Mouse (Mus musculus) bone marrow, adult 2 months (tissue): ENCODE measurements around the gene Pfkp. TPM values are rescaled to one million over a fixed set of nuclear protein-coding genes. Genes with fewer than 3 reads are reported as not detected.

Experiments
- H3K27ac ChIP-seq: fragments of 200-500 bp; 2 replicates; pipeline ENCODE4 v1.5.1; 2012; ENCODE audit warnings: low read depth, mild to moderate bottlenecking, control low read depth, inconsistent platforms, low read length; ENCODE audit not compliant: control insufficient read depth, poor library complexity, insufficient read depth
- H3K4me1 ChIP-seq: fragments of 200-500 bp; 2 replicates; pipeline ENCODE4 v1.6.1; 2011; ENCODE audit warnings: low read length; ENCODE audit not compliant: control insufficient read depth, insufficient read depth
- H3K4me3 ChIP-seq: fragments of 200-500 bp; replicated peaks from 2 replicates; pipeline ENCODE3; 2011; ENCODE audit warnings: mild to moderate bottlenecking, low read depth, low read length, control low read depth; ENCODE audit not compliant: control insufficient read depth
- CTCF ChIP-seq: fragments of 200-500 bp; IDR thresholded peaks from 2 replicates; pipeline ENCODE4 v1.5.1; 2011; ENCODE audit warnings: low read length, control low read depth; ENCODE audit not compliant: control insufficient read depth, insufficient read depth
- POLR2A ChIP-seq: fragments of 200-500 bp; IDR thresholded peaks from 2 replicates; pipeline ENCODE4 v1.6.1; 2011; ENCODE audit warnings: low read depth, mild to moderate bottlenecking, control low read depth, low read length, borderline replicate concordance; ENCODE audit not compliant: control insufficient read depth
- WGBS: fragments of 180-500 bp; shearing (Covaris S2); methylation state at CpG from one replicate; pipeline ENCODE4 v1.1.7; 2018; 5-methylcytosine and 5-hydroxymethylcytosine counted together
- polyA plus RNA-seq: library from polyadenylated mRNA; stranded (reverse); fragments of >200 nt; gene quantifications from 2 replicates; pipeline ENCODE4 v1.2.4, GENCODE M21; 2011; ENCODE audit warnings: low replicate concordance; ENCODE audit not compliant: missing spikeins, insufficient read depth, insufficient read length

The Pfkp gene
- polyA plus RNA-seq, 1 experiment = 20.9 TPM

DNA sequence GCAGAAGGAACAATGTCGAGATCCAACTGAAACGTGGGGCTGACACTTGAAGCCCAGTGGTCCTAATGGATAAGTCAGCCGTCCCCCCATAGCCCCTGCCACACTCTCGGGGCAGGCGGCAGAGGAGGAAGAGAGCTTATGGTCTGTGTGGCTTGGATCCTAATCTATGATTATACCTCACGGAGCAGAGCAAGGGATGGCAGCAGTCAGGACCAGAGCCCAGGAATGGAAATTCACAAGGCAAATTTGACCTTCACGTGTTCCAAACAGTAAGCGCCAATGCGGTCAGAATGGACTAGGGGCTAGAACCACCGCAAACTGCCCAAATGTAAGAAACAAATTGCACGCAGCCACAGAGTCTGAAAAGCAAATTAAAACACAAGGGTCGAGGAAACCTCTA lies 14.5 kb downstream of the Pfkp start:
- Histone ChIP-seq H3K4me3 (no peak overlapping the region), H3K4me1 (peaks cover 11% of the 10 kb centered on the region), H3K27ac (0 out of 2 replicates have a peak overlapping the region, but pooled peaks have one; percentile 0)
- TF ChIP-seq CTCF = no peak
- TF ChIP-seq POLR2A = no peak
- 43% methylated on average over 12 of the region's 12 CpGs for WGBS

DNA sequence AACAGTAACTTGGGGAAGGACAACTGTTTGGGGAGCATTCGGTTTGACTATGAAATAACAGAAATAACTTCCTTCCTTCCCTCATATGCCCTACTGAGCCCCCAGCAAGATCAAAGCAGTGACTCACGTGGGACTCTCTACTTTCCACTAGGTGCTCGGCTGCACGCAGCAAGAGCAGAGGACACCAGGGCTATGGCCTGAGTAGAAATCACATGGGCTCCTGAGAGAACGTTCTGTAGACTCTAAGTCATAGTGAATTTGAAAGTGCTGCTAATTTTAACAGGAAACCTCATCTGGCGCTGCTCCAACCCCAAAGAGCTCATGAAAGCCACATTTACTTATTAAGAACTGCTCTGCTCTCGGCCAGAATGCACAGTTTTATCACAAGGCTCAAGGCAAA lies 15.1 kb downstream of the Pfkp start:
- WGBS = 2% methylated on average over 7 of the region's 7 CpGs
- TF ChIP-seq POLR2A = no peak
- no peak for TF ChIP-seq CTCF
- Histone ChIP-seq H3K27ac (0 out of 2 replicates have a peak overlapping the region, but pooled peaks have one; percentile 0), H3K4me1 (peaks cover 12% of the 10 kb centered on the region), H3K4me3 (no peak overlapping the region)

DNA sequence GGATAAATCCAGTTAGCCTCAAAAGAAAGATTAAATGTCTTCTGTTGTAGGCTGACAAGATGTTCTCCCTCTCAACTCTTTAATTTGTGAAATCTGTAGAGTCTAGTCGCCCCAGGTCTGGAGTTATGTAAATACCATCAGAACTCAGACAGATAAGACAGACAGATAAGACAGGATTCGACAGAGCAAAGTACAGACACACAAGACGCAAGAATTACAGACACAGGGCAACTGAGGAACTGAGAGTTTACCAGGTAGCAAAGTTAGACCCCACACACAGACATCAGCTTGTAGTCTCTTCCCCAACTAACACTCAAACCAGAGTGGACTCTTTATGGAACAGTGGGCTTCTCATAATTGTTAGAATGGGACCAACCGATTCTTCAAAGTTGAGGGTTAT lies 15.6 kb downstream of the Pfkp start:
- no peak overlapping the region for H3K27ac ChIP-seq
- TF ChIP-seq CTCF = no peak
- no peak for TF ChIP-seq POLR2A
- no peak overlapping the region for H3K4me3 ChIP-seq
- WGBS = 35% methylated on average over 4 of the region's 4 CpGs
- peaks cover 12% of the 10 kb centered on the region for H3K4me1 ChIP-seq

GRCm38 (mm10) chr13:6632513-6632912 lies 16.1 kb downstream of the Pfkp start:
- TF ChIP-seq POLR2A (no peak), CTCF (no peak)
- Histone ChIP-seq H3K4me1 (peaks cover 9% of the 10 kb centered on the region; the same call in 1 of the 2 replicates), H3K4me3 (no peak overlapping the region), H3K27ac (no peak overlapping the region)
- WGBS = 52% methylated on average over 8 of the region's 8 CpGs

DNA sequence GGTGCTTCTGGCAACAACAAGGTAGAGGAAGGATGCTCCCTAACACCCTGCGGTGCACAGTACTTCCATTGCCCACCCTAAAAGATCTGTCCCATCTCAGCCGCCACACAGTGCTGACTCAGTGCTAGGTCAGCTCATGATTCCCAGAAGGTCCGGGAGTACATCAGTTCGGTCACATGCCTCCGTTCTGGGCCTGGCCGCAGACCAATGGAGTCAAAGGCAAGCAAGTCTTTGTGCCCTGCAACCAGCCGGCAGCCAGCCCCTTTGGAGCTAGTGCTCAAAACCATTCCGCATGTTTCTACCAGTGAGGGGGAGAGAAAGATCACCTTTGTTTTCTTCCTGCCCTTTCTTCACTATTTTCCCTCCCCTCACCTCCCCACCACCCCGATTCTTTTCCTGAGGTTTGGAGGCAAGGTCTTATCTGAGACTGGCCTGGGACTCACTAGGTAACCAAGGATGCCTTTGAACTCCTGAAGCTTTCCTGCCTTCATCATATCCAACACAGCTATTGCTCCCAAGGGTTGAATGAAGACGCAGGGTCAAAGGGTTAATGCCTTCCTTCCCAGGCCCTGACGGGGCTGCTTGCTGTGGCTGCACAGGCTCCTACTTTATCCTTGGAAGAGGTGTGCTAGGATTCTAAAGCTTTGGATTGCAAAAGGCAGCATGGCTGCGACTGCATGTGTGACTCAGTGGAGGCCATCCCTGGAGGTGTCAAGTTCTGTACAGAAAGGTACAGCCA lies 16.6 kb downstream of the Pfkp start:
- H3K4me3 ChIP-seq = no peak overlapping the region
- peaks cover 9% of the 10 kb centered on the region; the same call in 1 of the 2 replicates for H3K4me1 ChIP-seq
- no peak overlapping the region for H3K27ac ChIP-seq
- WGBS = 83% methylated on average over 12 of the region's 12 CpGs
- TF ChIP-seq POLR2A (no peak), CTCF (no peak)

- 89% methylated on average over 5 of the region's 5 CpGs for WGBS
- no peak overlapping the region for H3K27ac ChIP-seq
- no peak overlapping the region for H3K4me3 ChIP-seq
- H3K4me1 ChIP-seq = peaks cover 4% of the 10 kb centered on the region; the same call in 1 of the 2 replicates
- TF ChIP-seq POLR2A (no peak), CTCF (no peak)
Observed at GRCm38 (mm10) chr13:6630660-6631059, 17.9 kb downstream of the Pfkp start.

GRCm38 (mm10) chr13:6629927-6630326 lies 18.6 kb downstream of the Pfkp start:
- no peak for TF ChIP-seq POLR2A
- no peak for TF ChIP-seq CTCF
- Histone ChIP-seq H3K4me3 (no peak overlapping the region), H3K27ac (no peak overlapping the region), H3K4me1 (peaks cover 2% of the 10 kb centered on the region; the same call in 1 of the 2 replicates)
- WGBS = 81% methylated on average over 5 of the region's 5 CpGs

GRCm38 (mm10) chr13:6628998-6629764 lies 19.4 kb downstream of the Pfkp start:
- Histone ChIP-seq H3K27ac (no peak overlapping the region), H3K4me1 (peaks cover 2% of the 10 kb centered on the region; the same call in 1 of the 2 replicates), H3K4me3 (no peak overlapping the region)
- no peak for TF ChIP-seq POLR2A
- no peak for TF ChIP-seq CTCF
- WGBS = 70% methylated on average over 14 of the region's 14 CpGs
